Mouse (Mus musculus) testis, adult 2 months (tissue): ENCODE results near the gene Adipor2.

Experiments
- CTCF ChIP-seq: fragments of 200-500 bp; IDR thresholded peaks from 2 replicates; pipeline ENCODE4 v1.5.1; 2012; ENCODE audit warnings: low read depth, mild to moderate bottlenecking, inconsistent platforms, low read length, moderate library complexity; ENCODE audit not compliant: control insufficient read depth, insufficient read depth, insufficient replicate concordance
- POLR2A ChIP-seq: fragments of 200-500 bp; IDR thresholded peaks from 2 replicates; pipeline ENCODE4 v1.6.1; 2012; ENCODE audit warnings: low read depth, mild to moderate bottlenecking, inconsistent platforms, low read length, moderate library complexity; ENCODE audit not compliant: control insufficient read depth

GRCm38 (mm10) chr6:119388650-119389012 lies 28.9 kb downstream of the Adipor2 start:
- TF ChIP-seq POLR2A (peak; percentile 84), CTCF (no peak)
